Mouse (Mus musculus) brown adipose tissue, adult 24 weeks (tissue): Measurements from ENCODE around the gene Lbhd2. TPM values are rescaled to one million over a fixed set of nuclear protein-coding genes. Genes with fewer than 3 reads are reported as not detected.
A peak's percentile ranks its signal among the peaks of the same experiment; 100 is the strongest.

Source experiments
- H3K27ac ChIP-seq: fragments of 200-500 bp; replicated peaks from 2 replicates; pipeline ENCODE4 v1.5.1; 2012; ENCODE audit warnings: low read depth, mild to moderate bottlenecking, low read length
- H3K4me1 ChIP-seq: fragments of 200-500 bp; 2 replicates; pipeline ENCODE4 v1.6.1; 2012; ENCODE audit warnings: low read length, mixed read lengths; ENCODE audit not compliant: control insufficient read depth, insufficient read depth, insufficient read length
- H3K4me3 ChIP-seq: fragments of 200-500 bp; 2 replicates; pipeline ENCODE4 v1.5.1; 2012; ENCODE audit warnings: low read depth, mild to moderate bottlenecking, low read length, moderate library complexity; ENCODE audit not compliant: insufficient read depth
- polyA plus RNA-seq: library from polyadenylated mRNA; stranded (reverse); fragments of >200 nt; gene quantifications from 2 replicates; pipeline ENCODE4 v1.2.4, GENCODE M21; 2012; ENCODE audit not compliant: missing spikeins, insufficient read depth, insufficient read length

The Lbhd2 gene
- polyA plus RNA-seq, 1 experiment: not detected

- Histone ChIP-seq H3K27ac (peak overlapping the region; percentile 5; the same call in 1 of the 2 replicates), H3K4me1 (peaks cover 27% of the 10 kb centered on the region), H3K4me3 (no peak overlapping the region)
Measured at GRCm38 (mm10) chr12:111432751-111433331, 26.2 kb downstream of the Lbhd2 start.

- Histone ChIP-seq H3K4me1 (peaks cover 24% of the 10 kb centered on the region), H3K4me3 (no peak overlapping the region)
Measured at GRCm38 (mm10) chr12:111434164-111434744, 27.6 kb downstream of the Lbhd2 start.

GRCm38 (mm10) chr12:111434745-111435327 is 28.2 kb downstream of the Lbhd2 start:
- no peak overlapping the region for H3K27ac ChIP-seq

More at GRCm38 (mm10) chr12:111434164-111434744, 27.6 kb downstream of the Lbhd2 start:
- H3K27ac ChIP-seq: no peak overlapping the region

GRCm38 (mm10) chr12:111436170-111436569 is 29.6 kb downstream of the Lbhd2 start:
- Histone ChIP-seq H3K4me3 (no peak overlapping the region), H3K4me1 (peaks cover 18% of the 10 kb centered on the region), H3K27ac (no peak overlapping the region)

More at GRCm38 (mm10) chr12:111434745-111435327, 28.2 kb downstream of the Lbhd2 start:
- Histone ChIP-seq H3K4me3 (no peak overlapping the region), H3K4me1 (peaks cover 24% of the 10 kb centered on the region)

GRCm38 (mm10) chr12:111436640-111437039 is 30.0 kb downstream of the Lbhd2 start:
- no peak overlapping the region for H3K4me3 ChIP-seq
- peaks cover 17% of the 10 kb centered on the region for H3K4me1 ChIP-seq
- no peak overlapping the region for H3K27ac ChIP-seq

- Histone ChIP-seq H3K4me3 (no peak overlapping the region), H3K4me1 (peaks cover 20% of the 10 kb centered on the region), H3K27ac (peak overlapping the region; percentile 64)
Measured at GRCm38 (mm10) chr12:111437222-111437900, 30.8 kb downstream of the Lbhd2 start.

GRCm38 (mm10) chr12:111438850-111439249 is 32.2 kb downstream of the Lbhd2 start:
- Histone ChIP-seq H3K27ac (no peak overlapping the region), H3K4me1 (peaks cover 14% of the 10 kb centered on the region), H3K4me3 (no peak overlapping the region)

GRCm38 (mm10) chr12:111440701-111441373 is 34.2 kb downstream of the Lbhd2 start:
- Histone ChIP-seq H3K4me3 (no peak overlapping the region), H3K4me1 (peaks cover 5% of the 10 kb centered on the region; the same call in 1 of the 2 replicates), H3K27ac (no peak overlapping the region)

GRCm38 (mm10) chr12:111441523-111441922 is 34.9 kb downstream of the Lbhd2 start:
- Histone ChIP-seq H3K4me3 (no peak overlapping the region), H3K27ac (no peak overlapping the region), H3K4me1 (peaks cover 5% of the 10 kb centered on the region; the same call in 1 of the 2 replicates)

- Histone ChIP-seq H3K4me1 (peaks cover 5% of the 10 kb centered on the region; the same call in 1 of the 2 replicates), H3K27ac (peak within 1 kb of the TSS; percentile 15; the same call in 1 of the 2 replicates), H3K4me3 (peak within 1 kb of the TSS; percentile 59)
Measured at GRCm38 (mm10) chr12:111442309-111443010, 35.9 kb downstream of the Lbhd2 start, which contains the start of gene Tnfaip2. Gene Tnfaip2, plus strand, starts transcription at chr12:111442469.

- Histone ChIP-seq H3K4me3 (peak overlapping the region; percentile 59), H3K27ac (no peak overlapping the region), H3K4me1 (peaks cover 5% of the 10 kb centered on the region)
Measured at GRCm38 (mm10) chr12:111443011-111443870, 36.6 kb downstream of the Lbhd2 start.

- H3K27ac ChIP-seq: peak overlapping the region; percentile 46
- H3K4me1 ChIP-seq: peaks cover 5% of the 10 kb centered on the region
- peak overlapping the region; percentile 59 for H3K4me3 ChIP-seq
Measured at GRCm38 (mm10) chr12:111443921-111444831, 37.6 kb downstream of the Lbhd2 start.
